Comparison of ENCODE assay signal across 20 mouse cellular contexts in genomic region chr2:91023131-91023530, GRCm38 (mm10). TPM values are rescaled to one million over a fixed set of nuclear protein-coding genes. Genes with fewer than 3 reads are reported as not detected.
DNase-seq lines count a peak whose midpoint lies in the region; ATAC-seq and TF ChIP-seq lines count a peak whose summit lies in the region.
"Had no signal": no experiment of that assay in that cellular context is flagged by ENCODE, and none has a peak within 500 bp of the region (broad histone marks: within the 10 kb centered on the region; RNA-seq: fewer than 3 reads in every experiment).

No protein-coding gene starts in this region.

- intact Hi-C loops in heart, adult 2 months (cut with DNase I) = no loop called here

- peak overlapping the region; percentile 63 for H3K27ac ChIP-seq in heart, adult 2 months
- no peak overlapping the region; the same call in 1 of the 2 replicates for H3K27ac ChIP-seq in heart, embryonic 12.5 days (ENCODE audit: poor library complexity, severe bottlenecking)
- H3K27ac ChIP-seq in liver, embryonic 12.5 days = peak overlapping the region; percentile 27; the same call in 1 of the 2 replicates
- no peak overlapping the region for H3K27ac ChIP-seq in liver, postnatal 0 days (ENCODE audit: low read depth)
- H3K27ac ChIP-seq in heart, embryonic 11.5 days (ENCODE audit: low read depth, low read length) = 0 out of 2 replicates have a peak overlapping the region, but pooled peaks have one; percentile 6
- H3K27ac ChIP-seq in midbrain, embryonic 14.5 days (replicated peaks; ENCODE audit: low read depth, low read length) = no peak overlapping the region
- H3K27ac ChIP-seq: midbrain, embryonic 13.5 days; neural tube, embryonic 15.5 days had no signal

- H3K9me3 ChIP-seq in heart, embryonic 12.5 days (replicated peaks) = no peaks in the 10 kb centered on the region
- no peaks in the 10 kb centered on the region for H3K9me3 ChIP-seq in liver, embryonic 12.5 days (replicated peaks)
- H3K9me3 ChIP-seq in liver, postnatal 0 days (ENCODE audit: low read length) = no peaks in the 10 kb centered on the region
- no peaks in the 10 kb centered on the region for H3K9me3 ChIP-seq in heart, embryonic 11.5 days (replicated peaks; ENCODE audit: control insufficient read depth, low read length)
- H3K9me3 ChIP-seq in midbrain, embryonic 14.5 days (ENCODE audit: control insufficient read depth, low read length) = no peaks in the 10 kb centered on the region
- H3K9me3 ChIP-seq: midbrain, embryonic 13.5 days; neural tube, embryonic 15.5 days had no signal

- no peak overlapping the region for H3K4me3 ChIP-seq in heart, adult 2 months
- H3K4me3 ChIP-seq in heart, embryonic 12.5 days = no peak overlapping the region
- no peak overlapping the region for H3K4me3 ChIP-seq in liver, embryonic 12.5 days
- H3K4me3 ChIP-seq in liver, postnatal 0 days (ENCODE audit: low read depth, low read length) = no peak overlapping the region
- no peak overlapping the region for H3K4me3 ChIP-seq in heart, embryonic 11.5 days (ENCODE audit: low read depth, low read length)
- no peak overlapping the region for H3K4me3 ChIP-seq in midbrain, embryonic 14.5 days (replicated peaks; ENCODE audit: low read depth, low read length)
- H3K4me3 ChIP-seq: midbrain, embryonic 13.5 days; myocyte; neural tube, embryonic 15.5 days had no signal

- no peaks in the 10 kb centered on the region for H3K27me3 ChIP-seq in heart, adult 2 months (ENCODE audit: control insufficient read depth, insufficient read depth, low read length)
- no peaks in the 10 kb centered on the region for H3K27me3 ChIP-seq in heart, embryonic 12.5 days (replicated peaks)
- no peaks in the 10 kb centered on the region for H3K27me3 ChIP-seq in liver, embryonic 12.5 days (replicated peaks)
- H3K27me3 ChIP-seq in liver, postnatal 0 days (ENCODE audit: insufficient read depth, low read length) = no peaks in the 10 kb centered on the region
- no peaks in the 10 kb centered on the region for H3K27me3 ChIP-seq in heart, embryonic 11.5 days (ENCODE audit: control insufficient read depth, insufficient read depth, low read length)
- H3K27me3 ChIP-seq in midbrain, embryonic 14.5 days (ENCODE audit: control insufficient read depth, insufficient read depth, low read length) = no peaks in the 10 kb centered on the region
- H3K27me3 ChIP-seq: midbrain, embryonic 13.5 days; neural tube, embryonic 15.5 days had no signal

- no peak overlapping the region for H3K9ac ChIP-seq in heart, adult 2 months (ENCODE audit: low read depth, low read length)
- H3K9ac ChIP-seq in heart, embryonic 12.5 days = no peak overlapping the region
- no peak overlapping the region for H3K9ac ChIP-seq in liver, embryonic 12.5 days
- H3K9ac ChIP-seq in liver, postnatal 0 days (replicated peaks) = no peak overlapping the region
- no peak overlapping the region for H3K9ac ChIP-seq in heart, embryonic 11.5 days (ENCODE audit: low read depth, low read length)
- H3K9ac ChIP-seq in midbrain, embryonic 14.5 days (replicated peaks; ENCODE audit: low read length) = no peak overlapping the region
- H3K9ac ChIP-seq: midbrain, embryonic 13.5 days; neural tube, embryonic 15.5 days had no signal

- ATAC-seq in heart, embryonic 12.5 days (ENCODE audit: insufficient number of reproducible peaks, low FRiP score) = no peak
- no peak for ATAC-seq in liver, embryonic 12.5 days
- ATAC-seq in liver, postnatal 0 days = no peak
- no peak for ATAC-seq in heart, embryonic 11.5 days (replicated peaks; ENCODE audit: insufficient number of reproducible peaks, low FRiP score, low TSS enrichment)
- ATAC-seq in midbrain, embryonic 14.5 days (ENCODE audit: low FRiP score, low TSS enrichment) = no peak
- ATAC-seq: forebrain, embryonic 14.5 days; lung, postnatal 0 days; midbrain, embryonic 13.5 days had no signal

- no peak for TF ChIP-seq CTCF in heart, adult 2 months (IDR thresholded peaks at IDR 0.05)
- TF ChIP-seq CTCF in liver, postnatal 0 days (IDR thresholded peaks at IDR 0.05; ENCODE audit: low read depth) = no peak

- peaks cover 5% of the 10 kb centered on the region for H3K4me1 ChIP-seq in heart, adult 2 months (ENCODE audit: control insufficient read depth, insufficient read depth, low read length)
- peaks cover 9% of the 10 kb centered on the region; the same call in 1 of the 2 replicates for H3K4me1 ChIP-seq in heart, embryonic 12.5 days (replicated peaks)
- H3K4me1 ChIP-seq in liver, embryonic 12.5 days = peaks cover 55% of the 10 kb centered on the region
- H3K4me1 ChIP-seq in liver, postnatal 0 days (ENCODE audit: insufficient read depth) = peaks cover 15% of the 10 kb centered on the region
- peaks cover 10% of the 10 kb centered on the region; the same call in 1 of the 2 replicates for H3K4me1 ChIP-seq in heart, embryonic 11.5 days (ENCODE audit: control insufficient read depth, insufficient read depth, low read length)
- H3K4me1 ChIP-seq in midbrain, embryonic 14.5 days (ENCODE audit: control insufficient read depth, insufficient read depth, low read length) = no peaks in the 10 kb centered on the region
- H3K4me1 ChIP-seq: midbrain, embryonic 13.5 days had no signal

- no peaks in the 10 kb centered on the region for H3K79me2 ChIP-seq in heart, adult 2 months (replicated peaks; ENCODE audit: control insufficient read depth, insufficient read depth, low read length)

- no peak for TF ChIP-seq POLR2A in heart, adult 2 months (IDR thresholded peaks at IDR 0.05; ENCODE audit: insufficient read depth, low read depth, low read length)

- DNase-seq in heart, adult 2 months = peak in 1 of 2 experiments; percentile 31
- DNase-seq in liver, postnatal 0 days = no peak
- DNase-seq in midbrain, embryonic 14.5 days = no peak
- no peak for DNase-seq in embryo, embryonic 10 days (ENCODE audit: low spot score)
- DNase-seq: cerebellum, adult 11 months; cerebellum, postnatal 14 days; kidney, adult 18-20 months; kidney, postnatal 4 days; right cerebral cortex, postnatal 4 days; thymus, postnatal 4 days had no signal

- H3K4me2 ChIP-seq in heart, embryonic 12.5 days = no peak overlapping the region
- H3K4me2 ChIP-seq in liver, embryonic 12.5 days = no peak overlapping the region
- no peak overlapping the region for H3K4me2 ChIP-seq in liver, postnatal 0 days (ENCODE audit: low read depth, low read length)
- no peak overlapping the region for H3K4me2 ChIP-seq in heart, embryonic 11.5 days
- H3K4me2 ChIP-seq in midbrain, embryonic 14.5 days (ENCODE audit: low read length) = no peak overlapping the region
- H3K4me2 ChIP-seq: midbrain, embryonic 13.5 days; neural tube, embryonic 15.5 days had no signal

- no peak for TF ChIP-seq EP300 in heart, adult 2 months (IDR thresholded peaks at IDR 0.05; ENCODE audit: insufficient read depth, low read depth, low read length)
- TF ChIP-seq EP300 in liver, postnatal 0 days (IDR thresholded peaks at IDR 0.05; ENCODE audit: low read depth) = no peak

- peaks cover 13% of the 10 kb centered on the region for H3K36me3 ChIP-seq in heart, adult 2 months (ENCODE audit: control insufficient read depth, insufficient read depth, low read length)
- peaks cover 27% of the 10 kb centered on the region for H3K36me3 ChIP-seq in heart, embryonic 12.5 days
- H3K36me3 ChIP-seq in liver, embryonic 12.5 days = peaks cover 70% of the 10 kb centered on the region
- H3K36me3 ChIP-seq in liver, postnatal 0 days (replicated peaks; ENCODE audit: insufficient read depth, low read length) = peaks cover 8% of the 10 kb centered on the region; the same call in 1 of the 2 replicates
- H3K36me3 ChIP-seq in heart, embryonic 11.5 days (ENCODE audit: control insufficient read depth, insufficient read depth, low read length) = peaks cover 9% of the 10 kb centered on the region; the same call in 1 of the 2 replicates
- H3K36me3 ChIP-seq in midbrain, embryonic 14.5 days (ENCODE audit: control insufficient read depth, insufficient read depth, low read length) = peaks cover 15% of the 10 kb centered on the region

- 27% methylated on average over 2 of the region's 2 CpGs for WGBS in heart, adult 2 months
- 55% methylated on average over 2 of the region's 2 CpGs for WGBS in heart, embryonic 12.5 days
- WGBS in liver, embryonic 12.5 days (ENCODE audit: insufficient replicate concordance) = 74% methylated on average over 2 of the region's 2 CpGs
- 66% methylated on average over 2 of the region's 2 CpGs for WGBS in liver, postnatal 0 days (ENCODE audit: insufficient replicate concordance)
- 43% methylated on average over 2 of the region's 2 CpGs for WGBS in heart, embryonic 11.5 days (ENCODE audit: insufficient replicate concordance)
- WGBS in midbrain, embryonic 14.5 days = 70% methylated on average over 2 of the region's 2 CpGs

RNA-seq across cellular contexts. Expression of gene Rapsn, which starts 12.3 kb away (rescaled TPM):
- total RNA-seq in heart, adult 2 months (2021) = 10 to 100 TPM; 15.9 to 16.8 TPM
- polyA plus RNA-seq in heart, adult 2 months (2012; rRNA removed) = 19.3 and 22.0 TPM in 2 replicates
- 17.2 and 17.8 TPM in 2 replicates for polyA plus RNA-seq in heart, embryonic 12.5 days (2016; fragmentation: Nextera tagmentation; extraction: Ambion mirVana)
- polyA plus RNA-seq in liver, embryonic 12.5 days (2016; fragmentation: Nextera tagmentation; extraction: Ambion mirVana) = 0.57 and 0.94 TPM in 2 replicates
- polyA plus RNA-seq in liver, postnatal 0 days (2015; fragmentation: Nextera tagmentation; extraction: Ambion mirVana) = 1.6 and 1.8 TPM in 2 replicates
- polyA plus RNA-seq in heart, embryonic 11.5 days (2014; fragmentation: Nextera tagmentation; extraction: Ambion mirVana) = 11.1 and 11.3 TPM in 2 replicates
- polyA plus RNA-seq in midbrain, embryonic 14.5 days (2014; fragmentation: Nextera tagmentation; extraction: Ambion mirVana) = 0.57 TPM in 2 replicates
- total RNA-seq: liver, adult 2 months had no signal

RNA-seq across cellular contexts. Expression of gene Psmc3, which starts 30.7 kb away (rescaled TPM):
- 100 to 1,000 TPM; 216 to 252 TPM for total RNA-seq in heart, adult 2 months (2021)
- polyA plus RNA-seq in heart, adult 2 months (2012; rRNA removed) = 112 and 141 TPM in 2 replicates
- polyA plus RNA-seq in heart, embryonic 12.5 days (2016; fragmentation: Nextera tagmentation; extraction: Ambion mirVana) = 245 and 252 TPM in 2 replicates
- 220 and 223 TPM in 2 replicates for polyA plus RNA-seq in liver, embryonic 12.5 days (2016; fragmentation: Nextera tagmentation; extraction: Ambion mirVana)
- polyA plus RNA-seq in liver, postnatal 0 days (2015; fragmentation: Nextera tagmentation; extraction: Ambion mirVana) = 109 and 112 TPM in 2 replicates
- 316 and 322 TPM in 2 replicates for polyA plus RNA-seq in heart, embryonic 11.5 days (2014; fragmentation: Nextera tagmentation; extraction: Ambion mirVana)
- 232 and 271 TPM in 2 replicates for polyA plus RNA-seq in midbrain, embryonic 14.5 days (2014; fragmentation: Nextera tagmentation; extraction: Ambion mirVana)

RNA-seq across cellular contexts. Expression of gene Slc39a13, which starts 47.1 kb away (rescaled TPM):
- total RNA-seq in heart, adult 2 months (2021) = 10 to 100 TPM; 21.1 to 22.3 TPM
- 57.3 and 58.6 TPM in 2 replicates for polyA plus RNA-seq in heart, adult 2 months (2012; rRNA removed)
- 42.5 and 44.3 TPM in 2 replicates for polyA plus RNA-seq in heart, embryonic 12.5 days (2016; fragmentation: Nextera tagmentation; extraction: Ambion mirVana)
- 15.1 and 15.3 TPM in 2 replicates for polyA plus RNA-seq in liver, embryonic 12.5 days (2016; fragmentation: Nextera tagmentation; extraction: Ambion mirVana)
- polyA plus RNA-seq in liver, postnatal 0 days (2015; fragmentation: Nextera tagmentation; extraction: Ambion mirVana) = 7.2 TPM in 2 replicates
- 34.0 and 36.3 TPM in 2 replicates for polyA plus RNA-seq in heart, embryonic 11.5 days (2014; fragmentation: Nextera tagmentation; extraction: Ambion mirVana)
- polyA plus RNA-seq in midbrain, embryonic 14.5 days (2014; fragmentation: Nextera tagmentation; extraction: Ambion mirVana) = 21.9 and 26.7 TPM in 2 replicates

RNA-seq across cellular contexts. Expression of gene Spi1, which starts 59.1 kb away (rescaled TPM):
- total RNA-seq in heart, adult 2 months (2021) = 1 to 10 TPM; 3.7 to 6.2 TPM
- polyA plus RNA-seq in heart, adult 2 months (2012; rRNA removed) = 10.2 and 17.2 TPM in 2 replicates
- 3.0 and 3.1 TPM in 2 replicates for polyA plus RNA-seq in heart, embryonic 12.5 days (2016; fragmentation: Nextera tagmentation; extraction: Ambion mirVana)
- 16.8 and 18.5 TPM in 2 replicates for polyA plus RNA-seq in liver, embryonic 12.5 days (2016; fragmentation: Nextera tagmentation; extraction: Ambion mirVana)
- polyA plus RNA-seq in liver, postnatal 0 days (2015; fragmentation: Nextera tagmentation; extraction: Ambion mirVana) = 31.7 and 35.5 TPM in 2 replicates
- polyA plus RNA-seq in heart, embryonic 11.5 days (2014; fragmentation: Nextera tagmentation; extraction: Ambion mirVana) = 1.7 and 1.9 TPM in 2 replicates
- polyA plus RNA-seq in midbrain, embryonic 14.5 days (2014; fragmentation: Nextera tagmentation; extraction: Ambion mirVana) = 1.2 and 2.4 TPM in 2 replicates
- polyA plus RNA-seq: C2C12 had no signal

Comparison
In these comparisons a context has a peak if more than half of its experiments do, and no peak if none do; other contexts are left out.
1. H3K27ac ChIP-seq: peak in heart, adult 2 months (single experiment), liver, embryonic 12.5 days (single experiment) and heart, embryonic 11.5 days (single experiment); none in heart, embryonic 12.5 days (single experiment), liver, postnatal 0 days (single experiment) and midbrain, embryonic 14.5 days (single experiment).